Mouse (Mus musculus): ENCODE data around the gene Arnt2. TPM values are rescaled to one million over a fixed set of nuclear protein-coding genes. Genes with fewer than 3 reads are reported as not detected.

Gene Arnt2
- polyA plus RNA-seq, 1 experiment from 2014 or later = 7.6 TPM

DNA sequence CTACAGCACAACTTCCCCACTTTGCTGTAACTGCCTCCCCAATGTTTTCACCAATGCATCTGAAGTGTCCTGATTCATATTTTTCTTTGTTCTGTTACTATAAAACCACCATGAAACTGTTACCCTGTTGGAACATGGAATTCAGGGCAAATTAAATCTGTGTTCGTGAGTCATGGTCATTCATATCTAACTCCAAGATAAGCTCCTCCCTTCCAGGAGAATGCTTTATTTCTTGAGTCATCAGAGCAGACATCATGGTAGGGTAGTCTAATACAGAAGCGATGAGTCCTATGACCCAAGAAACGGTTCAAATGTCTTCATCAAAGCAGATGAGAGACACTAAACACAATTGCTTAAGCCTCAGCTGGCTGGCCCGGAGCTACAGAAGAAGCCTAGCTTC lies 25.2 kb downstream of the Arnt2 start:
- no peak for DNase-seq (ENCODE audit: low spot score)
- no peak for ATAC-seq (ENCODE audit: low read depth)
- H3K27ac ChIP-seq (replicated peaks; ENCODE audit: low read depth, low read length) = no peak overlapping the region
- H3K4me1 ChIP-seq (ENCODE audit: control insufficient read depth, insufficient read depth, low read length) = no peaks in the 10 kb centered on the region
- H3K36me3 ChIP-seq (ENCODE audit: control insufficient read depth, insufficient read depth, low read length) = no peaks in the 10 kb centered on the region
- no peak overlapping the region for H3K9ac ChIP-seq (ENCODE audit: low read depth, low read length)
- 91% methylated on average over 4 of the region's 4 CpGs for WGBS
- H3K27me3 ChIP-seq (replicated peaks; ENCODE audit: control insufficient read depth, insufficient read depth, low read length) = no peaks in the 10 kb centered on the region
- no peak overlapping the region for H3K4me2 ChIP-seq (ENCODE audit: low read depth, low read length)
- no peaks in the 10 kb centered on the region for H3K9me3 ChIP-seq (ENCODE audit: control insufficient read depth, low read length)
- no peak overlapping the region for H3K4me3 ChIP-seq (ENCODE audit: low read depth, low read length)

GRCm38 (mm10) chr7:84384086-84384485 lies 25.9 kb downstream of the Arnt2 start:
- no peak overlapping the region for H3K4me3 ChIP-seq (ENCODE audit: low read depth, low read length)
- H3K27me3 ChIP-seq (replicated peaks; ENCODE audit: control insufficient read depth, insufficient read depth, low read length) = no peaks in the 10 kb centered on the region
- H3K9me3 ChIP-seq (ENCODE audit: control insufficient read depth, low read length) = no peaks in the 10 kb centered on the region
- H3K27ac ChIP-seq (replicated peaks; ENCODE audit: low read depth, low read length) = no peak overlapping the region
- no peak overlapping the region for H3K9ac ChIP-seq (ENCODE audit: low read depth, low read length)
- H3K36me3 ChIP-seq (ENCODE audit: control insufficient read depth, insufficient read depth, low read length) = no peaks in the 10 kb centered on the region
- ATAC-seq (ENCODE audit: low read depth) (no peak), DNase-seq (ENCODE audit: low spot score) (no peak)
- 80% methylated on average over 7 of the region's 7 CpGs for WGBS
- no peaks in the 10 kb centered on the region for H3K4me1 ChIP-seq (ENCODE audit: control insufficient read depth, insufficient read depth, low read length)
- H3K4me2 ChIP-seq (ENCODE audit: low read depth, low read length) = no peak overlapping the region

GRCm38 (mm10) chr7:84382346-84382745 lies 27.6 kb downstream of the Arnt2 start:
- Histone ChIP-seq H3K4me3 (ENCODE audit: low read depth, low read length) (no peak overlapping the region), H3K9me3 (ENCODE audit: control insufficient read depth, low read length) (no peaks in the 10 kb centered on the region), H3K9ac (ENCODE audit: low read depth, low read length) (no peak overlapping the region), H3K4me1 (ENCODE audit: control insufficient read depth, insufficient read depth, low read length) (no peaks in the 10 kb centered on the region), H3K27me3 (replicated peaks; ENCODE audit: control insufficient read depth, insufficient read depth, low read length) (no peaks in the 10 kb centered on the region), H3K36me3 (ENCODE audit: control insufficient read depth, insufficient read depth, low read length) (no peaks in the 10 kb centered on the region), H3K27ac (replicated peaks; ENCODE audit: low read depth, low read length) (no peak overlapping the region), H3K4me2 (ENCODE audit: low read depth, low read length) (no peak overlapping the region)
- DNase-seq (ENCODE audit: low spot score) = no peak
- ATAC-seq (ENCODE audit: low read depth) = no peak
- WGBS = 86% methylated on average over 3 of the region's 3 CpGs

DNA sequence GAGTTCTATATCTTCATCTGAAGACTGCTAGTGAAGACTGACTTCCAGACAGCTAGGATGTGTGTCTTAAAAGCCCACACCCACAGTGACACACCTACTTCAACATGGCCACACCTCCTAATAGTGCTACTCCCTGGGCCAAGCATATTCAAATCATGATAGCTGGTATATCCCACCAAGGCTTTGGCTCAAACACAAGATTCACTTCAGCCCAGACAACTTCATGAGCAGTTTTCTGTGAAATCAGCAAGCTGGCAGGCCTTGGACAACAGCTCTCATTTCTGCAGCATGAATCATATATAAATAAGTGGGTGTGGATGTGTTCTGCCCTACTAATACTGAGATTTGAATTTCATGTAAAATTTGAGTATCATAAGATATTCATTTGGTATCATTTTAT lies 29.2 kb downstream of the Arnt2 start:
- Histone ChIP-seq H3K4me1 (ENCODE audit: control insufficient read depth, insufficient read depth, low read length) (no peaks in the 10 kb centered on the region), H3K27ac (replicated peaks; ENCODE audit: low read depth, low read length) (no peak overlapping the region), H3K27me3 (replicated peaks; ENCODE audit: control insufficient read depth, insufficient read depth, low read length) (no peaks in the 10 kb centered on the region), H3K9ac (ENCODE audit: low read depth, low read length) (no peak overlapping the region), H3K9me3 (ENCODE audit: control insufficient read depth, low read length) (no peaks in the 10 kb centered on the region), H3K4me3 (ENCODE audit: low read depth, low read length) (no peak overlapping the region), H3K36me3 (ENCODE audit: control insufficient read depth, insufficient read depth, low read length) (no peaks in the 10 kb centered on the region), H3K4me2 (ENCODE audit: low read depth, low read length) (no peak overlapping the region)
- ATAC-seq (ENCODE audit: low read depth) = no peak
- DNase-seq (ENCODE audit: low spot score) = no peak

DNA sequence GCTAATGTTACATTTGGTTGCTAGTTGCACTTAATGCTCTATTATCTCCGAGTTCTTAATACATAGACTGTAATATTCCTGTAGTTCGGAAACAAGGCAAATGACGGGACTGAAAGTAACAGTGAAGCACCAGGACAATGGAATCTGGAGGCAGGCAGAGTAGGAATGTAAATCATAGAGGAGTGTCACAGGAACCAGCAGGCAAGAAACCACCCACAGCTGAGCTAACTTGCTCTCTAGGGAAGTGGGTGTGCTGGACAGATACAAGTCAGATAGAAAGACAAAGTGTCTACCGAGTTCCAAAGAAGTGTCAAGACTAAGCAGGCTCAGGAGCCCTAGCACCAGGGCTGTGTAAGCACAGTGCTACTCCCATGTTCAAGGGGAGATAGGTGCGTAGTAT lies 32.6 kb downstream of the Arnt2 start:
- DNase-seq (ENCODE audit: low spot score) = no peak
- Histone ChIP-seq H3K4me3 (ENCODE audit: low read depth, low read length) (no peak overlapping the region), H3K4me2 (ENCODE audit: low read depth, low read length) (no peak overlapping the region), H3K9me3 (ENCODE audit: control insufficient read depth, low read length) (no peaks in the 10 kb centered on the region), H3K9ac (ENCODE audit: low read depth, low read length) (no peak overlapping the region), H3K4me1 (ENCODE audit: control insufficient read depth, insufficient read depth, low read length) (no peaks in the 10 kb centered on the region), H3K27me3 (replicated peaks; ENCODE audit: control insufficient read depth, insufficient read depth, low read length) (no peaks in the 10 kb centered on the region), H3K27ac (replicated peaks; ENCODE audit: low read depth, low read length) (no peak overlapping the region), H3K36me3 (ENCODE audit: control insufficient read depth, insufficient read depth, low read length) (no peaks in the 10 kb centered on the region)
- no peak for ATAC-seq (ENCODE audit: low read depth)
- 77% methylated on average over 5 of the region's 5 CpGs for WGBS

GRCm38 (mm10) chr7:84373691-84374090 lies 36.3 kb downstream of the Arnt2 start:
- H3K9ac ChIP-seq (ENCODE audit: low read depth, low read length) = no peak overlapping the region
- ATAC-seq (ENCODE audit: low read depth) (no peak), DNase-seq (ENCODE audit: low spot score) (no peak)
- 80% methylated on average over 4 of the region's 4 CpGs for WGBS
- H3K4me1 ChIP-seq (ENCODE audit: control insufficient read depth, insufficient read depth, low read length) = no peaks in the 10 kb centered on the region
- no peak overlapping the region for H3K4me2 ChIP-seq (ENCODE audit: low read depth, low read length)
- no peak overlapping the region for H3K4me3 ChIP-seq (ENCODE audit: low read depth, low read length)
- H3K27me3 ChIP-seq (replicated peaks; ENCODE audit: control insufficient read depth, insufficient read depth, low read length) = no peaks in the 10 kb centered on the region
- no peaks in the 10 kb centered on the region for H3K36me3 ChIP-seq (ENCODE audit: control insufficient read depth, insufficient read depth, low read length)
- H3K9me3 ChIP-seq (ENCODE audit: control insufficient read depth, low read length) = no peaks in the 10 kb centered on the region
- no peak overlapping the region for H3K27ac ChIP-seq (replicated peaks; ENCODE audit: low read depth, low read length)

DNA sequence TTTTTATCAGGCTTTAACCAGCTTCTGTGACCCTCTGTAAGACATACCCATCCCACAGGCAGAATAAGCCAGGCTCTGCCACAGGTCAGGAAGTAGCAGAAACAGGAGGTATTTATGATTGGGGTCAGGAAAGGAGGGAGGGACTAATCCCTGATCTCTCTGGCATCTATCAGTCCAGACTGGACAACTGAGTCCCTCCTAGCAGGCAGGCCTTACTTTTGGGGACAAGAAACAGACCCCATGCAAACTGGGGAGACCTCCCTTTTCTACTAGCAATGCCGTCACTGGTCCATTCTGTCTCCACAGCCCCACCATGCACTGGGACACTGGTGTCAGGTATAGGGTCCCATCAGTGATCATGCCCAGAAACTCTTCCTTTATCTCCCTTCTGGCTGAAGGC lies 37.1 kb downstream of the Arnt2 start:
- Histone ChIP-seq H3K4me1 (ENCODE audit: control insufficient read depth, insufficient read depth, low read length) (no peaks in the 10 kb centered on the region), H3K36me3 (ENCODE audit: control insufficient read depth, insufficient read depth, low read length) (no peaks in the 10 kb centered on the region), H3K4me3 (ENCODE audit: low read depth, low read length) (no peak overlapping the region), H3K9ac (ENCODE audit: low read depth, low read length) (no peak overlapping the region), H3K27me3 (replicated peaks; ENCODE audit: control insufficient read depth, insufficient read depth, low read length) (no peaks in the 10 kb centered on the region), H3K4me2 (ENCODE audit: low read depth, low read length) (no peak overlapping the region), H3K9me3 (ENCODE audit: control insufficient read depth, low read length) (no peaks in the 10 kb centered on the region), H3K27ac (replicated peaks; ENCODE audit: low read depth, low read length) (no peak overlapping the region)
- no peak for ATAC-seq (ENCODE audit: low read depth)
- DNase-seq (ENCODE audit: low spot score) = no peak
- WGBS = 100% methylated on average over 1 of the region's 1 CpGs

- ATAC-seq (ENCODE audit: low read depth) = no peak
- Histone ChIP-seq H3K27ac (replicated peaks; ENCODE audit: low read depth, low read length) (no peak overlapping the region), H3K27me3 (replicated peaks; ENCODE audit: control insufficient read depth, insufficient read depth, low read length) (no peaks in the 10 kb centered on the region), H3K9ac (ENCODE audit: low read depth, low read length) (no peak overlapping the region), H3K4me1 (ENCODE audit: control insufficient read depth, insufficient read depth, low read length) (no peaks in the 10 kb centered on the region), H3K4me2 (ENCODE audit: low read depth, low read length) (no peak overlapping the region), H3K36me3 (ENCODE audit: control insufficient read depth, insufficient read depth, low read length) (no peaks in the 10 kb centered on the region), H3K4me3 (ENCODE audit: low read depth, low read length) (no peak overlapping the region), H3K9me3 (ENCODE audit: control insufficient read depth, low read length) (no peaks in the 10 kb centered on the region)
- DNase-seq (ENCODE audit: low spot score) = no peak
- WGBS = 76% methylated on average over 7 of the region's 7 CpGs
Measured at GRCm38 (mm10) chr7:84372280-84372679, 37.7 kb downstream of the Arnt2 start.

DNA sequence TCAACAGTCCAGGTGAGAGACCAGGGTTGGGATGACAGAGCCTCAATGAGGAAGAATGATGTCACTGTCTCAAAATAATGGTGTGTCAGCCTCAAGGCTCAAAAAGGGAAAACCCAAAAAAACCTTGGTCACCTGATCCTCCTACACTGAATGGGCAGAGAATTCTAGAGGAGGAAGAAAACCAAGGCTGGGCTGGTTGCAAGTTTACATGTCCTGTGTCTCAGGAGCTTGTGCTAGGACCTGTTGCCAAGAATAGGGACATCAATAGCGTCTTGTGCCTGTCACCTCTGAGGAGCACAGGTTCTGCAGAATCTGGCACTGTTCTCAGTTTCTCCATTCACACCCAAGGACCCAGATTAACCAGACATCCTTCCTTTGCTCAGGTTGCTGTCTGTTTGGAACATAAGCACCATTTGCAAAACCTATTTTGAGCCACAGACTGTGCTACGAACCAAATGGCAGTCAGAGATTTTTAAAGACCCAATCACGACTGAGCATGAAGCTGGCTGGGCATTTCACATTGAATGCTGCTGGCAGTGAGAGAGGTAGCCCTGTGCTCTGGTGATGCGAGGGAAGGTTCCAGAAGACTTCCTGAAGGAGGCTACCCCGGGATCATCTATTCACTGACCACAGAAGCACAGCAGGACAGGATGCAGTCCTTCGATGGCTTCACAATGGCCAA lies 38.9 kb downstream of the Arnt2 start:
- no peak for DNase-seq (ENCODE audit: low spot score)
- Histone ChIP-seq H3K4me1 (ENCODE audit: control insufficient read depth, insufficient read depth, low read length) (no peaks in the 10 kb centered on the region), H3K27ac (replicated peaks; ENCODE audit: low read depth, low read length) (no peak overlapping the region), H3K9ac (ENCODE audit: low read depth, low read length) (no peak overlapping the region), H3K36me3 (ENCODE audit: control insufficient read depth, insufficient read depth, low read length) (no peaks in the 10 kb centered on the region), H3K27me3 (replicated peaks; ENCODE audit: control insufficient read depth, insufficient read depth, low read length) (no peaks in the 10 kb centered on the region), H3K4me3 (ENCODE audit: low read depth, low read length) (no peak overlapping the region), H3K4me2 (ENCODE audit: low read depth, low read length) (no peak overlapping the region), H3K9me3 (ENCODE audit: control insufficient read depth, low read length) (no peaks in the 10 kb centered on the region)
- WGBS = 84% methylated on average over 6 of the region's 6 CpGs
- no peak for ATAC-seq (ENCODE audit: low read depth)

All from embryonic facial prominence, embryonic 14.5 days (tissue).